Mouse (Mus musculus): ENCODE results near the gene Sall1.
A peak's percentile ranks its signal among the peaks of the same experiment; 100 is the strongest.

The Sall1 gene

GRCm38 (mm10) chr8:89043940-89044339 is at the start of gene Sall1:
Gene Sall1 (minus strand): TSS chr8:89044162.
- peak; percentile 57 for DNase-seq (ENCODE audit: low spot score)

GRCm38 (mm10) chr8:89089916-89090315 is 46.0 kb upstream of the Sall1 start:
- peak; percentile 16 for DNase-seq (ENCODE audit: low spot score)

GRCm38 (mm10) chr8:89079147-89079546 is 35.2 kb upstream of the Sall1 start:
- DNase-seq (ENCODE audit: low spot score), result no peak

GRCm38 (mm10) chr8:89072968-89073382 is 29.0 kb upstream of the Sall1 start:
- DNase-seq (ENCODE audit: low spot score), result no peak

GRCm38 (mm10) chr8:89067499-89067898 is 23.5 kb upstream of the Sall1 start:
- DNase-seq (ENCODE audit: low spot score), result no peak

GRCm38 (mm10) chr8:89064042-89064441 is 20.1 kb upstream of the Sall1 start:
- no peak for DNase-seq (ENCODE audit: low spot score)

GRCm38 (mm10) chr8:89063366-89064040 is 19.5 kb upstream of the Sall1 start:
- no peak for DNase-seq (ENCODE audit: low spot score)

- DNase-seq (ENCODE audit: low spot score), result no peak
These were observed 16.8 kb upstream of the Sall1 start for GRCm38 (mm10) chr8:89060717-89061116.

GRCm38 (mm10) chr8:89059507-89059906 is 15.5 kb upstream of the Sall1 start:
- DNase-seq (ENCODE audit: low spot score), result no peak

- no peak for DNase-seq (ENCODE audit: low spot score)
These were observed 8.9 kb upstream of the Sall1 start for GRCm38 (mm10) chr8:89052880-89053279.

GRCm38 (mm10) chr8:89046639-89047348 is 2.8 kb upstream of the Sall1 start:
- DNase-seq (ENCODE audit: low spot score), result peak; percentile 72

GRCm38 (mm10) chr8:89046226-89046625 is 2.3 kb upstream of the Sall1 start:
- DNase-seq (ENCODE audit: low spot score), result peak; percentile 81

GRCm38 (mm10) chr8:89045726-89046125 is 1.8 kb upstream of the Sall1 start:
- peak; percentile 42 for DNase-seq (ENCODE audit: low spot score)

GRCm38 (mm10) chr8:89045218-89045601 is 1.2 kb upstream of the Sall1 start:
- DNase-seq (ENCODE audit: low spot score), result peak; percentile 78

GRCm38 (mm10) chr8:89044511-89045217 is 702 bp upstream of the Sall1 start:
- peak; percentile 44 for DNase-seq (ENCODE audit: low spot score)

- peak; percentile 81 for DNase-seq (ENCODE audit: low spot score)
These were observed 556 bp downstream of the Sall1 start for GRCm38 (mm10) chr8:89043371-89043841.

- DNase-seq (ENCODE audit: low spot score), result peak; percentile 88
These were observed 1.2 kb downstream of the Sall1 start for GRCm38 (mm10) chr8:89042560-89043370.

- DNase-seq (ENCODE audit: low spot score), result peak; percentile 51
These were observed 1.9 kb downstream of the Sall1 start for GRCm38 (mm10) chr8:89042118-89042460.

GRCm38 (mm10) chr8:89041421-89042117 is 2.4 kb downstream of the Sall1 start:
- peak; percentile 50 for DNase-seq (ENCODE audit: low spot score)

GRCm38 (mm10) chr8:89040751-89041420 is 3.1 kb downstream of the Sall1 start:
- DNase-seq (ENCODE audit: low spot score), result peak; percentile 64

GRCm38 (mm10) chr8:89039890-89040289 is 4.1 kb downstream of the Sall1 start:
- DNase-seq (ENCODE audit: low spot score), result no peak

Measured in embryo, embryonic 10 days (tissue).